Mouse (Mus musculus): ENCODE data around the gene Agtpbp1.

DNA sequence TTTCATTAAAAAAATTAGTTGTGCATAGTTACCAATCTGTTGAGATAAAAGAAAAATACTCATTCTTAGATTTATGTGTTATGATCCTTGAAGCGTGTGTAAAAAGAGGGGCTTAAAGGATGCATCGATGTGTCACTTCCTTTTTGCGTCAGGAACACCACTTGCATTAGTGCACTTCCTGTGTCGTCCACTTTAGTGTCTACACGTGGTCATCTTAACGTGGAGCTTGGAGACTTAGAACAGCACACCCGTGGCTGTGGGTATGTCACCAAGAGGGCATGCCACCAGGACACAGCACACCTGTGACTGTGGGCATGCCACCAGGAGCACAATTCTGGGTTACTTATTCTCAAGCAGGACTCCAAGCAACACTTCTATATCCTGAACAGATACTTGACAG lies 137.9 kb downstream of the Agtpbp1 start:
- TF ChIP-seq EP300 (IDR thresholded peaks at IDR 0.05; ENCODE audit: low read depth) (no peak), CTCF (IDR thresholded peaks at IDR 0.05; ENCODE audit: low read depth) (no peak)

Data from heart, postnatal 0 days (tissue).